Mouse (Mus musculus) liver, embryonic 14.5 days (tissue): Measurements from ENCODE around the gene Depdc1b.

ENCODE experiments used
- CTCF ChIP-seq: IDR thresholded peaks from 2 replicates; pipeline ENCODE4 v1.5.1; 2016; ENCODE audit warnings: antibody characterized with exemption, low read depth, control low read depth
- EP300 ChIP-seq: IDR thresholded peaks from 2 replicates; pipeline ENCODE4 v1.6.1; 2016; ENCODE audit warnings: antibody characterized with exemption, low read depth

DNA sequence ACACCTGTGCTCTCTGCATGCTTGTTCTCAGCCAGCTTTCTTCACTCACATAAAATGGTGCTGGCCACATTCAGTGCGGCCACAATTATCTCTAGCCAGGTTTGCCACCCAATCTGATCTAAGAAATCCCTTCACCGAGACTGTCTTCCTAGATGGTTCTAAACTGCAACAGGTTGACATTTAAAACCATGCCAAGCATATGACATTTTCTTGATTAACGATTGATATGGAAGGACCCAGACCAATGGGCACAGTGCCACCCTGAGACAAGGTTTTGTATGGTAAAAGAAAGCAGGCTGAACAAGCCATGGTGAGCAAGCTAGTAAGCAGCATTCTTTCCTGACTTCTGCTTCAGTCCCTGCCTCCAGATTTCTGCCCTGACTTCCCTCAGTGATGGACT is 115.6 kb downstream of the Depdc1b start:
- TF ChIP-seq CTCF (no peak), EP300 (no peak)
